Mouse (Mus musculus): Measurements from ENCODE around the gene Nlgn2.

Gene Nlgn2

GRCm38 (mm10) chr11:69837604-69837951, at the start of gene Nlgn2:
TSS of gene Nlgn2 (minus strand) at chr11:69837784.
- no peak for DNase-seq

- DNase-seq: no peak
Observed at GRCm38 (mm10) chr11:69886907-69887635, 49.5 kb upstream of the Nlgn2 start.

GRCm38 (mm10) chr11:69884663-69885062, 47.1 kb upstream of the Nlgn2 start:
- DNase-seq: no peak

- DNase-seq: no peak
Observed at GRCm38 (mm10) chr11:69884240-69884639, 46.7 kb upstream of the Nlgn2 start.

GRCm38 (mm10) chr11:69883527-69884151, 46.1 kb upstream of the Nlgn2 start:
- no peak for DNase-seq

GRCm38 (mm10) chr11:69883066-69883465, 45.5 kb upstream of the Nlgn2 start:
- DNase-seq: no peak

- no peak for DNase-seq
Observed at GRCm38 (mm10) chr11:69881787-69882670, 44.4 kb upstream of the Nlgn2 start.

GRCm38 (mm10) chr11:69880853-69881603, 43.4 kb upstream of the Nlgn2 start, which contains the start of gene Kctd11:
TSS of gene Kctd11 (minus strand) at chr11:69881406.
- DNase-seq: peak; percentile 69

GRCm38 (mm10) chr11:69880506-69880852, 42.9 kb upstream of the Nlgn2 start:
- DNase-seq: no peak

- no peak for DNase-seq
Observed at GRCm38 (mm10) chr11:69879711-69880110, 42.1 kb upstream of the Nlgn2 start.

GRCm38 (mm10) chr11:69878952-69879351, 41.4 kb upstream of the Nlgn2 start:
- no peak for DNase-seq

- DNase-seq: no peak
Observed at GRCm38 (mm10) chr11:69878399-69878798, 40.8 kb upstream of the Nlgn2 start.

GRCm38 (mm10) chr11:69877878-69878277, 40.3 kb upstream of the Nlgn2 start, which contains the start of gene Tmem95:
TSS of gene Tmem95 (minus strand) at chr11:69878018.
- DNase-seq: no peak

- peak; percentile 69 for DNase-seq
Observed at GRCm38 (mm10) chr11:69876867-69877266, 39.3 kb upstream of the Nlgn2 start.

- DNase-seq: no peak
Observed at GRCm38 (mm10) chr11:69876186-69876585, 38.6 kb upstream of the Nlgn2 start.

- DNase-seq: no peak
Observed at GRCm38 (mm10) chr11:69872451-69872850, 34.9 kb upstream of the Nlgn2 start.

GRCm38 (mm10) chr11:69871822-69872221, 34.2 kb upstream of the Nlgn2 start:
- no peak for DNase-seq

GRCm38 (mm10) chr11:69870289-69871069, 32.9 kb upstream of the Nlgn2 start:
- DNase-seq: no peak

GRCm38 (mm10) chr11:69867335-69867734, 29.8 kb upstream of the Nlgn2 start:
- no peak for DNase-seq

- DNase-seq: no peak
Observed at GRCm38 (mm10) chr11:69865561-69865960, 28.0 kb upstream of the Nlgn2 start.

GRCm38 (mm10) chr11:69864138-69864860, 26.7 kb upstream of the Nlgn2 start:
- no peak for DNase-seq

Data from right cerebral cortex, adult 18-20 months (tissue).